16 mouse cellular contexts compared by ENCODE assay signal in the genomic region with DNA sequence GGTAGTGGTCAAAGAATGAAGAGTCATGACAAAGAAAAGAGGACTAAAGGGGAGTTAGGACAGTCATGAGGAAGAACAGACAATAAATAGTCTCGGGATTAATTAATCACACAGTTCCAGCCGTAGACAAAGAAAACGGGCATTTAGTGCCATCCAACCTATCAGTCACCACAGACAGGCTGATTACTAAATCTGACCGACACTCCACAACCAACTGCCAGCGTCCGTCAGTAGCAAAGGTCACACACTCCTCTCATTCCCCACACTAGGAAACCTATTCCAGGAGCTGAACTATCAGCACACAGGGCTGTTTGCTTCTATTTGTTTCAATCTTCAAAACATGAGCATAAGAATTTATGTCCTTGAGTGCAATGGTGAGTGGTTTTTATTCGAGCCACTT. TPM values are rescaled to one million over a fixed set of nuclear protein-coding genes. Genes with fewer than 3 reads are reported as not detected.
A peak's percentile ranks its signal among the peaks of the same experiment; 100 is the strongest.
DNase-seq lines count a peak whose midpoint lies in the region; TF ChIP-seq lines count a peak whose summit lies in the region.
"Had no signal": no experiment of that assay in that cellular context is flagged by ENCODE, and none has a peak within 500 bp of the region (broad histone marks: within the 10 kb centered on the region; RNA-seq: fewer than 3 reads in every experiment).

No protein-coding gene starts in this region.

- no peaks in the 10 kb centered on the region for H3K4me1 ChIP-seq in kidney, adult 2 months (ENCODE audit: control insufficient read depth, insufficient read depth, low read length)

- H3K4me3 ChIP-seq in gastrocnemius, adult 2 months, result peak overlapping the region; percentile 32; the same call in 1 of the 2 replicates
- no peak overlapping the region for H3K4me3 ChIP-seq in kidney, adult 2 months (ENCODE audit: insufficient read depth, low read depth, low read length)
- H3K4me3 ChIP-seq: erythroblast, embryonic 14.5 days; heart, embryonic 12.5 days; hindbrain, embryonic 12.5 days; megakaryocyte, embryonic 14.5 days had no signal

- no peaks in the 10 kb centered on the region for H3K27me3 ChIP-seq in kidney, adult 2 months (replicated peaks; ENCODE audit: control insufficient read depth, insufficient read depth, low read length)
- H3K27me3 ChIP-seq: heart, embryonic 12.5 days; hindbrain, embryonic 12.5 days; megakaryocyte, embryonic 14.5 days had no signal

- WGBS in kidney, adult 2 months, result 55% methylated on average over 7 of the region's 7 CpGs

- TF ChIP-seq POLR2A in kidney, adult 2 months (IDR thresholded peaks at IDR 0.05; ENCODE audit: low read depth, low read length), result no peak

- H3K36me3 ChIP-seq in kidney, adult 2 months (ENCODE audit: control insufficient read depth, insufficient read depth, low read length), result no peaks in the 10 kb centered on the region
- H3K36me3 ChIP-seq: heart, embryonic 12.5 days; hindbrain, embryonic 12.5 days had no signal

- TF ChIP-seq CTCF in gastrocnemius, adult 2 months (IDR thresholded peaks at IDR 0.05), result no peak
- no peak for TF ChIP-seq CTCF in kidney, adult 2 months (conservative IDR thresholded peaks at IDR 0.05; ENCODE audit: insufficient read depth, insufficient read length, low read depth, low read length)

- DNase-seq in gastrocnemius, adult 2 months, result peak; percentile 69
- DNase-seq in gastrocnemius, postnatal 14 days, result no peak
- peak; percentile 55 for DNase-seq in kidney, adult 2 months
- DNase-seq in kidney, postnatal 14 days, result no peak
- DNase-seq in Muller cell, postnatal 12 days (ENCODE audit: inconsistent ontology term), result peak; percentile 60
- DNase-seq in adipocyte (ENCODE audit: low spot score), result peak; percentile 71
- DNase-seq in frontal cortex, postnatal 36 days (ENCODE audit: low spot score in 2 of 2), result no peak
- DNase-seq: cerebellum, adult 11 months; cerebellum, postnatal 25 days; right cerebral cortex, postnatal 14 days; thymus, postnatal 25 days had no signal

- peak overlapping the region; percentile 87 for H3K27ac ChIP-seq in gastrocnemius, adult 2 months
- no peak overlapping the region for H3K27ac ChIP-seq in kidney, adult 2 months (ENCODE audit: insufficient read depth, low read depth, low read length)
- H3K27ac ChIP-seq: hindbrain, embryonic 12.5 days; kidney, postnatal 0 days had no signal

- intact Hi-C loops in gastrocnemius, adult 2 months (cut with DNase I), result loop anchor here (2.0 to 5.0 kb wide), 2 partner anchors 15 to 47 kb away; no protein-coding TSS in a partner anchor
- intact Hi-C loops in gastrocnemius, postnatal 14 days (cut with DNase I; ENCODE audit: low total_unique reads), result no loop called here

RNA-seq across cellular contexts. Expression of a gene that starts 16.0 kb away (rescaled TPM):
- 10 to 100 TPM; 12.8 to 14.8 TPM for total RNA-seq in gastrocnemius, adult 2 months (2021)
- total RNA-seq in gastrocnemius, postnatal 14 days (2021), result 10 to 100 TPM; 13.7 to 17.6 TPM
- 4.9 and 5.2 TPM in 2 replicates for polyA plus RNA-seq in kidney, adult 2 months (2012; rRNA removed)

RNA-seq across cellular contexts. Expression of a gene that starts 16.2 kb away (rescaled TPM):
- 100 to 1,000 TPM; 115 to 122 TPM for total RNA-seq in gastrocnemius, adult 2 months (2021)
- total RNA-seq in gastrocnemius, postnatal 14 days (2021), result 100 to 1,000 TPM; 150 to 172 TPM
- 215 and 275 TPM in 2 replicates for polyA plus RNA-seq in kidney, adult 2 months (2012; rRNA removed)

Comparison
In these comparisons a context has a peak if more than half of its experiments do, and no peak if none do; other contexts are left out.
1. DNase-seq: peak in gastrocnemius, adult 2 months (single experiment), kidney, adult 2 months (single experiment), Muller cell, postnatal 12 days (single experiment) and adipocyte (single experiment); none in gastrocnemius, postnatal 14 days (single experiment), kidney, postnatal 14 days (single experiment) and frontal cortex, postnatal 36 days (0 of 2).